Mouse (Mus musculus) fibroblast of lung, adult 2 months (primary cell): ENCODE measurements at regions not wholly inside any gene's neighbourhood (a gene's known extent, or its start where the extent isn't known, plus 50 kb on each side); places are given as distances from the start of the nearest gene placed in this dataset.

Source experiments
- DNase-seq: peaks from one replicate; pipeline ENCODE4 v3.0.0-alpha.2; 2011; ENCODE audit warnings: low read depth

GRCm38 (mm10) chr10:100685748-100686147 lies 95.5 kb downstream of the 1700017N19Rik start:
- no peak for DNase-seq

GRCm38 (mm10) chr10:100695944-100696343 lies 105.7 kb downstream of the 1700017N19Rik start:
- no peak for DNase-seq

- DNase-seq: no peak
These were observed 108.9 kb downstream of the 1700017N19Rik start for GRCm38 (mm10) chr10:100699206-100699605.

- DNase-seq: no peak
These were observed 110.3 kb downstream of the 1700017N19Rik start for GRCm38 (mm10) chr10:100700281-100701205.

- no peak for DNase-seq
These were observed 111.7 kb downstream of the 1700017N19Rik start for GRCm38 (mm10) chr10:100701938-100702337.

GRCm38 (mm10) chr10:100716084-100716667 lies 125.9 kb downstream of the 1700017N19Rik start:
- DNase-seq: no peak

- DNase-seq: no peak
These were observed 128.3 kb downstream of the 1700017N19Rik start for GRCm38 (mm10) chr10:100718574-100718973.

GRCm38 (mm10) chr10:100741269-100741668 lies 151.0 kb downstream of the 1700017N19Rik start:
- DNase-seq: no peak

- peak; percentile 25 for DNase-seq
These were observed 151.8 kb downstream of the 1700017N19Rik start for GRCm38 (mm10) chr10:100742065-100742464.

- no peak for DNase-seq
These were observed 155.9 kb downstream of the 1700017N19Rik start for GRCm38 (mm10) chr10:100746151-100746550.

- DNase-seq: no peak
These were observed 164.7 kb downstream of the 1700017N19Rik start for GRCm38 (mm10) chr10:100754957-100755356.

GRCm38 (mm10) chr10:100774252-100774651 lies 184.0 kb downstream of the 1700017N19Rik start:
- DNase-seq: no peak

GRCm38 (mm10) chr10:100792166-100792565 lies 201.9 kb downstream of the 1700017N19Rik start:
- no peak for DNase-seq

GRCm38 (mm10) chr10:100792569-100792968 lies 202.3 kb downstream of the 1700017N19Rik start:
- no peak for DNase-seq

GRCm38 (mm10) chr10:100795215-100795972 lies 205.1 kb downstream of the 1700017N19Rik start:
- no peak for DNase-seq

GRCm38 (mm10) chr10:100811639-100812038 lies 221.4 kb downstream of the 1700017N19Rik start:
- DNase-seq: no peak

- DNase-seq: no peak
These were observed 244.5 kb downstream of the 1700017N19Rik start for GRCm38 (mm10) chr10:100834794-100835193.

GRCm38 (mm10) chr10:100853213-100853612 lies 262.9 kb downstream of the 1700017N19Rik start:
- no peak for DNase-seq

GRCm38 (mm10) chr10:100856509-100856908 lies 266.2 kb downstream of the 1700017N19Rik start:
- DNase-seq: no peak

GRCm38 (mm10) chr10:100865501-100866181 lies 275.4 kb downstream of the 1700017N19Rik start:
- DNase-seq: no peak

- DNase-seq: no peak
These were observed 278.2 kb downstream of the 1700017N19Rik start for GRCm38 (mm10) chr10:100868360-100868916.
